Comparison of ENCODE assay signal across 14 mouse cellular contexts in the genomic region with DNA sequence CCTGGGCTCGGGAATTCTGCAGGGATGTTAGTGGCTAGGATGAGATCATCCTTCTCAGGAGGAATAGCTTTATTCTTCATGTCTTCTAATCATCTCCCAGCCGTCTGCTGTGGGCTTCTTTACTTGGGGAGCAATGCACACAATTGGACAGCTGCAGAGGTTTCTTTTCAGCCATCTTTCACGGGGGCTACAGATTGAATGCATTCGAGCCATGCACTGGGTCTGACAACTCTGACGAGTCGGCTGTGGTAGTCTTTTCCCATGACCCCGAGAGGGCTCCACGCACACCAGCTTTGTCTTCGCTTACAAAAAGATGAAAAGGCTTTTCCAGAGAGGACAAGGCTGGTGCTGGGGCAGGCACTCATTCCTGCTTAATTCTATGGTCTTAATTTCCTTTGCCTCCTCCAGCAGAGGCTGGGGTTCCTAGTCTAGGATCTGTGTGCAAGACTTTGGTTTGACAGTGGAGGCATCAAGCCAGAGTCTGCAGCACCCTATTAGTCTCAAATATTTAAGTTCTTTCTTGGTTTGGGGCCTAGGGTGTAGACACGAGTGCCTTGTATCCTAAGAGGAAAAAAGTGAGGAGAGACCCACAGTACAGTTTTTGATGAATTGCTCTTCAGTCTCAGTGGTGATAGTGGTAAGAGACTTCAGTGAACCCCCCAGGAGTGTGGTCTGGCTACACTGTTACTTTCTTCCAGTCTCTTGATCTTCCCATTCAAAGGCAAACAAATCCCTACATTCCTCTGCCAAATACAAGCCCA. TPM values are rescaled to one million over a fixed set of nuclear protein-coding genes. Genes with fewer than 3 reads are reported as not detected.
A peak's percentile ranks its signal among the peaks of the same experiment; 100 is the strongest.
DNase-seq lines count a peak whose midpoint lies in the region; ATAC-seq and TF ChIP-seq lines count a peak whose summit lies in the region.
"Had no signal": no experiment of that assay in that cellular context is flagged by ENCODE, and none has a peak within 500 bp of the region (broad histone marks: within the 10 kb centered on the region; RNA-seq: fewer than 3 reads in every experiment).

No protein-coding gene starts in this region.

- ATAC-seq in forebrain, embryonic 11.5 days (replicated peaks; ENCODE audit: low FRiP score), result peak; percentile 90
- no peak for ATAC-seq in forebrain, postnatal 0 days
- peak; percentile 82 for ATAC-seq in forebrain, embryonic 12.5 days (ENCODE audit: low FRiP score)
- ATAC-seq in hindbrain, embryonic 14.5 days (ENCODE audit: low FRiP score), result peak; percentile 51; the same call in 1 of the 2 replicates
- no peak for ATAC-seq in midbrain, embryonic 14.5 days (ENCODE audit: low FRiP score, low TSS enrichment)

- peak overlapping the region; percentile 81 for H3K27ac ChIP-seq in forebrain, embryonic 11.5 days (ENCODE audit: low read depth, low read length)
- H3K27ac ChIP-seq in forebrain, postnatal 0 days (ENCODE audit: low read depth, low read length), result no peak overlapping the region
- H3K27ac ChIP-seq in forebrain, embryonic 12.5 days, result peak overlapping the region; percentile 80
- peak overlapping the region; percentile 26 for H3K27ac ChIP-seq in hindbrain, embryonic 14.5 days
- H3K27ac ChIP-seq in midbrain, embryonic 14.5 days (replicated peaks; ENCODE audit: low read depth, low read length), result peak overlapping the region; percentile 52
- H3K27ac ChIP-seq: macrophage had no signal

- H3K27me3 ChIP-seq in forebrain, embryonic 11.5 days (ENCODE audit: control insufficient read depth, insufficient read depth, low read length), result no peaks in the 10 kb centered on the region
- H3K27me3 ChIP-seq in forebrain, postnatal 0 days (ENCODE audit: insufficient read depth, low read length), result no peaks in the 10 kb centered on the region
- H3K27me3 ChIP-seq in forebrain, embryonic 12.5 days, result no peaks in the 10 kb centered on the region
- no peaks in the 10 kb centered on the region for H3K27me3 ChIP-seq in hindbrain, embryonic 14.5 days (ENCODE audit: control insufficient read depth, insufficient read depth, low read length)
- no peaks in the 10 kb centered on the region for H3K27me3 ChIP-seq in midbrain, embryonic 14.5 days (ENCODE audit: control insufficient read depth, insufficient read depth, low read length)

- TF ChIP-seq CTCF in forebrain, postnatal 0 days (IDR thresholded peaks at IDR 0.05; ENCODE audit: low read depth), result no peak

- WGBS in forebrain, embryonic 11.5 days, result 26% methylated on average over 10 of the region's 10 CpGs
- 11% methylated on average over 10 of the region's 10 CpGs for WGBS in forebrain, postnatal 0 days
- whole genome bisulfite sequencing in forebrain, embryonic 12.5 days, result 9% methylated on average over 10 of the region's 10 CpGs
- 12% methylated on average over 10 of the region's 10 CpGs for WGBS in hindbrain, embryonic 14.5 days
- 7% methylated on average over 10 of the region's 10 CpGs for WGBS in midbrain, embryonic 14.5 days

- peak; percentile 75 for DNase-seq in forebrain, embryonic 11.5 days (ENCODE audit: low spot score)
- no peak for DNase-seq in forebrain, postnatal 0 days
- DNase-seq in hindbrain, embryonic 14.5 days (ENCODE audit: low spot score), result no peak
- peak; percentile 63 for DNase-seq in midbrain, embryonic 14.5 days
- no peak for DNase-seq in cerebellum, adult 11-12 months
- no peak for DNase-seq in left cerebral cortex, adult 18-20 months (ENCODE audit: low spot score in 2 of 2)
- DNase-seq in gastrocnemius, postnatal 10 days, result no peak
- DNase-seq: adrenal gland, adult 8-10 months; cerebellum, adult 18-20 months; gastrocnemius, postnatal 36 days; kidney, adult 9 months; lung, adult 18-20 months had no signal

- no peak overlapping the region for H3K9ac ChIP-seq in forebrain, embryonic 11.5 days (ENCODE audit: low read length)
- no peak overlapping the region for H3K9ac ChIP-seq in forebrain, postnatal 0 days
- no peak overlapping the region for H3K9ac ChIP-seq in forebrain, embryonic 12.5 days
- no peak overlapping the region for H3K9ac ChIP-seq in hindbrain, embryonic 14.5 days
- no peak overlapping the region for H3K9ac ChIP-seq in midbrain, embryonic 14.5 days (replicated peaks; ENCODE audit: low read length)

- 0 out of 2 replicates have a peak, but pooled peaks cover 2% of the 10 kb centered on the region for H3K4me1 ChIP-seq in forebrain, embryonic 11.5 days (replicated peaks; ENCODE audit: control insufficient read depth, insufficient read depth, low read length)
- no peaks in the 10 kb centered on the region for H3K4me1 ChIP-seq in forebrain, postnatal 0 days (ENCODE audit: insufficient read depth)
- peaks cover 23% of the 10 kb centered on the region for H3K4me1 ChIP-seq in forebrain, embryonic 12.5 days
- no peaks in the 10 kb centered on the region for H3K4me1 ChIP-seq in hindbrain, embryonic 14.5 days (replicated peaks; ENCODE audit: control insufficient read depth, insufficient read depth, low read length)
- peaks cover 8% of the 10 kb centered on the region; the same call in 1 of the 2 replicates for H3K4me1 ChIP-seq in midbrain, embryonic 14.5 days (ENCODE audit: control insufficient read depth, insufficient read depth, low read length)

- no peak overlapping the region for H3K4me2 ChIP-seq in forebrain, embryonic 11.5 days (ENCODE audit: low read depth, low read length, severe bottlenecking)
- no peak overlapping the region for H3K4me2 ChIP-seq in forebrain, postnatal 0 days (ENCODE audit: low read depth)
- no peak overlapping the region for H3K4me2 ChIP-seq in forebrain, embryonic 12.5 days
- no peak overlapping the region for H3K4me2 ChIP-seq in hindbrain, embryonic 14.5 days (replicated peaks)
- no peak overlapping the region for H3K4me2 ChIP-seq in midbrain, embryonic 14.5 days (ENCODE audit: low read length)

- no peak overlapping the region for H3K4me3 ChIP-seq in forebrain, embryonic 11.5 days (ENCODE audit: low read depth, low read length)
- H3K4me3 ChIP-seq in forebrain, postnatal 0 days (ENCODE audit: low read depth, low read length), result no peak overlapping the region
- H3K4me3 ChIP-seq in forebrain, embryonic 12.5 days (replicated peaks), result no peak overlapping the region
- H3K4me3 ChIP-seq in hindbrain, embryonic 14.5 days (replicated peaks; ENCODE audit: low read length), result no peak overlapping the region
- no peak overlapping the region for H3K4me3 ChIP-seq in midbrain, embryonic 14.5 days (replicated peaks; ENCODE audit: low read depth, low read length)

- no peaks in the 10 kb centered on the region for H3K36me3 ChIP-seq in forebrain, embryonic 11.5 days (ENCODE audit: control insufficient read depth, insufficient read depth, low read length)
- H3K36me3 ChIP-seq in forebrain, postnatal 0 days (ENCODE audit: insufficient read depth), result no peaks in the 10 kb centered on the region
- no peaks in the 10 kb centered on the region for H3K36me3 ChIP-seq in forebrain, embryonic 12.5 days (replicated peaks)
- H3K36me3 ChIP-seq in hindbrain, embryonic 14.5 days (replicated peaks; ENCODE audit: control insufficient read depth, insufficient read depth), result no peaks in the 10 kb centered on the region
- no peaks in the 10 kb centered on the region for H3K36me3 ChIP-seq in midbrain, embryonic 14.5 days (ENCODE audit: control insufficient read depth, insufficient read depth, low read length)

- no peaks in the 10 kb centered on the region for H3K9me3 ChIP-seq in forebrain, embryonic 11.5 days (ENCODE audit: control insufficient read depth, low read length)
- no peaks in the 10 kb centered on the region for H3K9me3 ChIP-seq in forebrain, postnatal 0 days (ENCODE audit: low read length)
- H3K9me3 ChIP-seq in forebrain, embryonic 12.5 days, result no peaks in the 10 kb centered on the region
- no peaks in the 10 kb centered on the region for H3K9me3 ChIP-seq in hindbrain, embryonic 14.5 days (ENCODE audit: control insufficient read depth, low read length)
- no peaks in the 10 kb centered on the region for H3K9me3 ChIP-seq in midbrain, embryonic 14.5 days (ENCODE audit: control insufficient read depth, low read length)

RNA-seq across cellular contexts. Expression of a gene that starts 7.4 kb away (rescaled TPM):
- polyA plus RNA-seq in forebrain, embryonic 11.5 days (2014; fragmentation: Nextera tagmentation; extraction: Ambion mirVana), result 54.4 and 55.9 TPM in 2 replicates
- 60.0 and 73.8 TPM in 2 replicates for total RNA-seq in forebrain, postnatal 0 days (2014; rRNA removed)
- polyA plus RNA-seq in forebrain, postnatal 0 days (2015; fragmentation: Nextera tagmentation; extraction: Ambion mirVana), result 32.3 and 34.5 TPM in 2 replicates
- polyA plus RNA-seq in forebrain, embryonic 12.5 days (2016; fragmentation: Nextera tagmentation; extraction: Ambion mirVana), result 74.9 and 75.4 TPM in 2 replicates
- 34.1 and 36.5 TPM in 2 replicates for polyA plus RNA-seq in hindbrain, embryonic 14.5 days (2014; fragmentation: Nextera tagmentation; extraction: Ambion mirVana)
- 42.7 and 44.3 TPM in 2 replicates for polyA plus RNA-seq in midbrain, embryonic 14.5 days (2014; fragmentation: Nextera tagmentation; extraction: Ambion mirVana)
- total RNA-seq in left cerebral cortex, adult 18-20 months (2021), result 10 to 100 TPM; 49.6 to 50.4 TPM
- total RNA-seq in gastrocnemius, postnatal 10 days (2021), result 10 to 100 TPM; 13.7 to 16.6 TPM

RNA-seq across cellular contexts. Expression of a gene that starts 34.1 kb away (rescaled TPM):
- 2.5 and 2.8 TPM in 2 replicates for polyA plus RNA-seq in forebrain, embryonic 11.5 days (2014; fragmentation: Nextera tagmentation; extraction: Ambion mirVana)
- total RNA-seq in forebrain, postnatal 0 days (2014; rRNA removed), result 14.5 and 27.3 TPM in 2 replicates
- polyA plus RNA-seq in forebrain, postnatal 0 days (2015; fragmentation: Nextera tagmentation; extraction: Ambion mirVana), result 13.0 and 14.8 TPM in 2 replicates
- 3.0 and 3.4 TPM in 2 replicates for polyA plus RNA-seq in forebrain, embryonic 12.5 days (2016; fragmentation: Nextera tagmentation; extraction: Ambion mirVana)
- polyA plus RNA-seq in hindbrain, embryonic 14.5 days (2014; fragmentation: Nextera tagmentation; extraction: Ambion mirVana), result 2.6 and 5.3 TPM in 2 replicates
- polyA plus RNA-seq in midbrain, embryonic 14.5 days (2014; fragmentation: Nextera tagmentation; extraction: Ambion mirVana), result 3.1 and 4.8 TPM in 2 replicates
- total RNA-seq in left cerebral cortex, adult 18-20 months (2021), result 1 to 10 TPM; 3.8 to 6.4 TPM
- total RNA-seq in gastrocnemius, postnatal 10 days (2021), result under 1 TPM; 0.14 to 0.97 TPM

Comparison
In these comparisons a context has a peak if more than half of its experiments do, and no peak if none do; other contexts are left out.
1. ATAC-seq: peak in forebrain, embryonic 11.5 days (single experiment), forebrain, embryonic 12.5 days (single experiment) and hindbrain, embryonic 14.5 days (single experiment); none in forebrain, postnatal 0 days (single experiment) and midbrain, embryonic 14.5 days (single experiment).
2. DNase-seq: peak in forebrain, embryonic 11.5 days (single experiment) and midbrain, embryonic 14.5 days (single experiment); none in forebrain, postnatal 0 days (single experiment), hindbrain, embryonic 14.5 days (single experiment), cerebellum, adult 11-12 months (single experiment), left cerebral cortex, adult 18-20 months (0 of 2) and gastrocnemius, postnatal 10 days (single experiment).